Mouse (Mus musculus): ENCODE results near the gene Rbms3. TPM values are rescaled to one million over a fixed set of nuclear protein-coding genes. Genes with fewer than 3 reads are reported as not detected.

The Rbms3 gene
- polyA plus RNA-seq, 1 experiment from 2014 or later: 75.1 TPM

DNA sequence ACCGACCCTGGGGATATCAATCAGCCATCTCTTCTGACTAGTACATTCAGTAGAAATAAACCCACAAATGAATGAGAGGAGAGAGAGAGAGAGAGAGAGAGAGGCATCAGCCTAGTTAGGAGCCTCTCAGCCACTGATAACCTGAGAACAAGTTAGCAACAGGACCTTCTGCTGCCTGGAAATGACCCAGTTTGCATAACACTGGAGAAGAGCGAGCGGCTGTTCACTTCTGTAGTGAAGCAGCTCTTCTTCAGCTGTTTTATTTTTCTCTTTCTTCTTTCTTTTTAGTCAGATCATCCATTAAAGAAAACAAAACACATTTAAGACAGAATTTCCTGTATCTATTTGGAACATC is 717.2 kb downstream of the Rbms3 start:
- Histone ChIP-seq H3K27ac (ENCODE audit: low read depth, low read length) (peak overlapping the region; percentile 57), H3K9me3 (ENCODE audit: control insufficient read depth, low read length) (no peaks in the 10 kb centered on the region), H3K36me3 (ENCODE audit: control insufficient read depth, insufficient read depth, low read length) (no peaks in the 10 kb centered on the region), H3K9ac (ENCODE audit: low read depth, low read length) (no peak overlapping the region), H3K4me2 (ENCODE audit: low read length) (no peak overlapping the region), H3K4me3 (ENCODE audit: low read length) (no peak overlapping the region), H3K4me1 (ENCODE audit: control insufficient read depth, insufficient read depth, low read depth, low read length) (peaks cover 6% of the 10 kb centered on the region), H3K27me3 (replicated peaks; ENCODE audit: control insufficient read depth, insufficient read depth, low read length) (no peaks in the 10 kb centered on the region)
- WGBS: 28% methylated on average over 3 of the region's 3 CpGs
- ATAC-seq: peak; percentile 48; the same call in 1 of the 2 replicates

DNA sequence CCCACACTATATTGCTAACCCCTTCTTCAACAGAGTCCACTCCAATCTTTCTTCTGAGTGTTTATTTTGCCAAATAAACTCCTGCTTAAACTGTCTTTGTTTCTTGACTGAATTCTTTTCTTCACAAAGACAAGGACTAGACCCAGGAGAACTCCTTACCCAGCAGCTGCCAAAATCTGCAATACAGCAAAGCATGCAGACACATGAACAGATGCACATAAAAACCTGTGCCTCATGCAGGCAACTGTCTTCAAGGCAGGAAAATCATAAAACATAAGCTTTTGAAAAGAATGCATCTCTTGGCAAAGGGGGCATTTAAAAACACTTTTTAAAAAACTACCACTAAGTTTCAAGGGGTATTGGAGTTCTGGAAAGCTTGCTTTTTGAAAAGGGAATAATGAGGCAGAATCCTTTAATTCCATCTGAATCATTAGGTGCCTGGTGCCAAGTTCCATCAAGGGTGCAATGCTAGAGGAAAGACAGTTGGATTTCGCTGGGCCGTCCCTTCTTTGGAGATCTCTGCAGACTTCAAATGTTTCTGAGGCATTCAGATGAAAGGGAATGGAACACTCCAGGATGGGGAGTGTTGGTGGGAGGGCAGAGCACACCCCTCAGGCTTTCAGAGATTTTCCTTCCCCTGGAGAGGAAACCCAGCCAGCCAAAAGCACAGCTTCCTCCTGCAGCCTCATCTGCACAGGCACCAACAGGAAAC is 717.8 kb downstream of the Rbms3 start:
- peak overlapping the region; percentile 57 for H3K27ac ChIP-seq (ENCODE audit: low read depth, low read length)
- no peak overlapping the region for H3K4me2 ChIP-seq (ENCODE audit: low read length)
- no peak overlapping the region for H3K9ac ChIP-seq (ENCODE audit: low read depth, low read length)
- 17% methylated on average over 2 of the region's 2 CpGs for WGBS
- no peaks in the 10 kb centered on the region for H3K36me3 ChIP-seq (ENCODE audit: control insufficient read depth, insufficient read depth, low read length)
- no peak overlapping the region for H3K4me3 ChIP-seq (ENCODE audit: low read length)
- no peaks in the 10 kb centered on the region for H3K9me3 ChIP-seq (ENCODE audit: control insufficient read depth, low read length)
- ATAC-seq: peak; percentile 37; the same call in 1 of the 2 replicates
- peaks cover 6% of the 10 kb centered on the region for H3K4me1 ChIP-seq (ENCODE audit: control insufficient read depth, insufficient read depth, low read depth, low read length)
- H3K27me3 ChIP-seq (replicated peaks; ENCODE audit: control insufficient read depth, insufficient read depth, low read length): no peaks in the 10 kb centered on the region

- no peak overlapping the region for H3K9ac ChIP-seq (ENCODE audit: low read depth, low read length)
- H3K4me3 ChIP-seq (ENCODE audit: low read length): no peak overlapping the region
- no peaks in the 10 kb centered on the region for H3K27me3 ChIP-seq (replicated peaks; ENCODE audit: control insufficient read depth, insufficient read depth, low read length)
- peaks cover 6% of the 10 kb centered on the region for H3K4me1 ChIP-seq (ENCODE audit: control insufficient read depth, insufficient read depth, low read depth, low read length)
- no peak for ATAC-seq
- WGBS: 85% methylated on average over 4 of the region's 4 CpGs
- H3K27ac ChIP-seq (ENCODE audit: low read depth, low read length): no peak overlapping the region
- H3K4me2 ChIP-seq (ENCODE audit: low read length): no peak overlapping the region
- H3K9me3 ChIP-seq (ENCODE audit: control insufficient read depth, low read length): no peaks in the 10 kb centered on the region
- no peaks in the 10 kb centered on the region for H3K36me3 ChIP-seq (ENCODE audit: control insufficient read depth, insufficient read depth, low read length)
These were observed 720.2 kb downstream of the Rbms3 start for GRCm38 (mm10) chr9:116909511-116909910.

GRCm38 (mm10) chr9:116906955-116907354 is 722.8 kb downstream of the Rbms3 start:
- no peaks in the 10 kb centered on the region for H3K9me3 ChIP-seq (ENCODE audit: control insufficient read depth, low read length)
- no peak overlapping the region for H3K27ac ChIP-seq (ENCODE audit: low read depth, low read length)
- no peaks in the 10 kb centered on the region for H3K27me3 ChIP-seq (replicated peaks; ENCODE audit: control insufficient read depth, insufficient read depth, low read length)
- H3K4me3 ChIP-seq (ENCODE audit: low read length): no peak overlapping the region
- no peaks in the 10 kb centered on the region for H3K36me3 ChIP-seq (ENCODE audit: control insufficient read depth, insufficient read depth, low read length)
- no peak overlapping the region for H3K9ac ChIP-seq (ENCODE audit: low read depth, low read length)
- H3K4me1 ChIP-seq (ENCODE audit: control insufficient read depth, insufficient read depth, low read depth, low read length): peaks cover 5% of the 10 kb centered on the region
- ATAC-seq: no peak
- 69% methylated on average over 4 of the region's 4 CpGs for WGBS
- no peak overlapping the region for H3K4me2 ChIP-seq (ENCODE audit: low read length)

GRCm38 (mm10) chr9:116905646-116906045 is 724.1 kb downstream of the Rbms3 start:
- ATAC-seq: peak; percentile 56; the same call in 1 of the 2 replicates
- 63% methylated on average over 2 of the region's 2 CpGs for WGBS

DNA sequence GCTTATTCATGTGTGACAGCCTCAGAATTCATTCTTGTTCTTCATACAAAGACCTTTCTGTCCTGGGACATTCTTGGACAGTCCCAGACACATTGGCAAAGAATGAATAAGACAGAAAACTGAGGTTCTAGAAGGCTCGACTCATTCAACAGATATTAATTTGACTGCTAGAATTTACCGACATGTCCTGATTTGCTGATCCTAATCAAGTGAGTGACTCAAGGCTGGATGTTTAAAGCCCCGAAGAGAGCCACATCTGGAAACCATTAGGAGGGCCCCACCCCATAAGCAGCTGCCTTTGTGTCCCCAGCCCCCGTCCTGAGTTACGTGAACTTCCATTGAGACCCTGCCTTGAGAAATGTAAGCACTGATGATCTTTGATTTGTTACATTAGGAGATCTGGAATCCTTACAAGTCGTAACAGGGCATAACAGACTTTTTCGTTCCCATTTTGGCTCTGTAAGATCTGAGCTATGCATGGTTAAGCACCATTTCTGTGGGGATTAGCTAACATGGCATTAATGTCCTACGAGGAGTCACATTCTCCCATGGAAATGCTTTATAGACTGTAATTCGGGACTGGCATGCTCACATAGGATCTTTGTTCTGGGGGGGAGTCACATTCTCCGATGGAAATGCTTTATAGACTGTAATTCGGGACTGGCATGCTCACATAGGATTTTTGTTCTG is 726.3 kb downstream of the Rbms3 start:
- Histone ChIP-seq H3K27me3 (replicated peaks; ENCODE audit: control insufficient read depth, insufficient read depth, low read length) (no peaks in the 10 kb centered on the region), H3K9ac (ENCODE audit: low read depth, low read length) (no peak overlapping the region), H3K4me3 (ENCODE audit: low read length) (no peak overlapping the region), H3K4me2 (ENCODE audit: low read length) (no peak overlapping the region), H3K36me3 (ENCODE audit: control insufficient read depth, insufficient read depth, low read length) (no peaks in the 10 kb centered on the region), H3K9me3 (ENCODE audit: control insufficient read depth, low read length) (no peaks in the 10 kb centered on the region), H3K27ac (ENCODE audit: low read depth, low read length) (no peak overlapping the region), H3K4me1 (ENCODE audit: control insufficient read depth, insufficient read depth, low read depth, low read length) (peaks cover 7% of the 10 kb centered on the region)
- no peak for ATAC-seq
- WGBS: 62% methylated on average over 11 of the region's 11 CpGs

More at GRCm38 (mm10) chr9:116905646-116906045, 724.1 kb downstream of the Rbms3 start:
- H3K27me3 ChIP-seq (replicated peaks; ENCODE audit: control insufficient read depth, insufficient read depth, low read length): no peaks in the 10 kb centered on the region
- no peak overlapping the region for H3K27ac ChIP-seq (ENCODE audit: low read depth, low read length)
- no peaks in the 10 kb centered on the region for H3K36me3 ChIP-seq (ENCODE audit: control insufficient read depth, insufficient read depth, low read length)
- peaks cover 5% of the 10 kb centered on the region for H3K4me1 ChIP-seq (ENCODE audit: control insufficient read depth, insufficient read depth, low read depth, low read length)
- no peaks in the 10 kb centered on the region for H3K9me3 ChIP-seq (ENCODE audit: control insufficient read depth, low read length)
- H3K4me2 ChIP-seq (ENCODE audit: low read length): no peak overlapping the region
- no peak overlapping the region for H3K9ac ChIP-seq (ENCODE audit: low read depth, low read length)
- no peak overlapping the region for H3K4me3 ChIP-seq (ENCODE audit: low read length)

- no peaks in the 10 kb centered on the region for H3K9me3 ChIP-seq (ENCODE audit: control insufficient read depth, low read length)
- ATAC-seq: no peak
These were observed 730.3 kb downstream of the Rbms3 start for GRCm38 (mm10) chr9:116899403-116899802.

DNA sequence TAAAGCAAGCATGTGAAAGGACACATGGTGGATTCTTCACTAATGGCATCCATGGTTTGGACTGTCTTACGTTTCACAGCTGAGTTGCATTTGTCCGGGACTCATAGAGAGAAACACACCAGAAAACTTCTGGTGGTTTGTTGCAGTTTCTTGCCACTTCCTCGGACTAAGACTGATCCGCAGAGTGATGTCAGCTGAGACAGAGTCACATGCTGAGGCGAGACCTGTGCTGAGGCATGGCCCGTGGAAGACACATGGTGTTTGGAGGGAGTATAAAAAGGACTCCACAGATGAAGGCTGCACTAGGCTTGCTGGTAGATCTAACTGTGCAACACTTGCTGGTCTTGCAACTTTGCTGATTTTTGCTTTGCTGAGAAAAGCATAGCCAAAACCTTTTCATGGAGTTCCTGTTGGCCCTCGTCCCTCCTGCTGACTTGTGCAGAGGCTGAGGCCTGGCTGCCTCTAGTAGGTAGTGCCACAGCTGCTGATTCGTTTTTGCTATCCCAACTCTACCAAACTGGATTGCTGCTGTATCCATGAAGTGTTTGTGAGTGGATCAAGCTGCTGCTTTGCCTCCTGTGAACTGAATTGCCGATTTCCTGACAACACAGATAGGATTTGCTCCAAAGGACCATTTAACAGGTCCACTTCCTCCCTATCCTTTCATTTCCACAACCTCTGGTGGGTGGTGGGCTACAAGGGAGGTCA is 742.6 kb downstream of the Rbms3 start:
- no peak overlapping the region for H3K4me2 ChIP-seq (ENCODE audit: low read length)
- no peak overlapping the region for H3K4me3 ChIP-seq (ENCODE audit: low read length)
- H3K9me3 ChIP-seq (ENCODE audit: control insufficient read depth, low read length): no peaks in the 10 kb centered on the region
- H3K4me1 ChIP-seq (ENCODE audit: control insufficient read depth, insufficient read depth, low read depth, low read length): no peaks in the 10 kb centered on the region
- no peak for ATAC-seq
- H3K9ac ChIP-seq (ENCODE audit: low read depth, low read length): no peak overlapping the region
- WGBS: 90% methylated on average over 9 of the region's 9 CpGs
- no peaks in the 10 kb centered on the region for H3K27me3 ChIP-seq (replicated peaks; ENCODE audit: control insufficient read depth, insufficient read depth, low read length)
- no peak overlapping the region for H3K27ac ChIP-seq (ENCODE audit: low read depth, low read length)
- H3K36me3 ChIP-seq (ENCODE audit: control insufficient read depth, insufficient read depth, low read length): no peaks in the 10 kb centered on the region

More at GRCm38 (mm10) chr9:116899403-116899802, 730.3 kb downstream of the Rbms3 start:
- peaks cover 7% of the 10 kb centered on the region for H3K4me1 ChIP-seq (ENCODE audit: control insufficient read depth, insufficient read depth, low read depth, low read length)
- H3K4me3 ChIP-seq (ENCODE audit: low read length): no peak overlapping the region
- no peaks in the 10 kb centered on the region for H3K27me3 ChIP-seq (replicated peaks; ENCODE audit: control insufficient read depth, insufficient read depth, low read length)
- H3K27ac ChIP-seq (ENCODE audit: low read depth, low read length): no peak overlapping the region
- 77% methylated on average over 15 of the region's 15 CpGs for WGBS
- no peak overlapping the region for H3K9ac ChIP-seq (ENCODE audit: low read depth, low read length)
- H3K36me3 ChIP-seq (ENCODE audit: control insufficient read depth, insufficient read depth, low read length): no peaks in the 10 kb centered on the region
- H3K4me2 ChIP-seq (ENCODE audit: low read length): no peak overlapping the region

DNA sequence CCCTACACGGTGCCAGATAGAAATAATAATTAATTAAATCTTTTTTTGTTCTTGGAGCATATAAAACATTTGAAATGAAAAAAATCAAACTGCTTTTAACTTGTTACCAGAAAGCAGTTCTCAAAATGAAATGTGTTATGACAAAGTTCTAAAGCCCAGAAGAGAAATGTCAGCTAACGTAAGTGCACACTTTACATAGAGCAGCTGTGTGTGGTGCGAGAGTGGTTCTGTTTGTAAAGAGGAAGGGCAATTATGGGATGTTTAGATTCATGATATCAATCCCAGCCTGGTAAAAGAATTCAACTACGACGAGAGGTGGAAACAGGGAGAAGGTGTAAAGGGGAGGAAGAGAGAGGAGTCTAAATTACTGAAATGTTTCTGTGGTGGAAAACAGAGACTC is 744.1 kb downstream of the Rbms3 start:
- H3K36me3 ChIP-seq (ENCODE audit: control insufficient read depth, insufficient read depth, low read length): no peaks in the 10 kb centered on the region
- H3K27ac ChIP-seq (ENCODE audit: low read depth, low read length): no peak overlapping the region
- 74% methylated on average over 5 of the region's 5 CpGs for WGBS
- H3K9me3 ChIP-seq (ENCODE audit: control insufficient read depth, low read length): no peaks in the 10 kb centered on the region
- H3K4me3 ChIP-seq (ENCODE audit: low read length): no peak overlapping the region
- H3K9ac ChIP-seq (ENCODE audit: low read depth, low read length): no peak overlapping the region
- H3K27me3 ChIP-seq (replicated peaks; ENCODE audit: control insufficient read depth, insufficient read depth, low read length): no peaks in the 10 kb centered on the region
- ATAC-seq: no peak
- H3K4me2 ChIP-seq (ENCODE audit: low read length): no peak overlapping the region
- H3K4me1 ChIP-seq (ENCODE audit: control insufficient read depth, insufficient read depth, low read depth, low read length): no peaks in the 10 kb centered on the region
